Mouse (Mus musculus) C2C12 (cell line): ENCODE results near the gene Il16.

Experiments used
- CEBPB ChIP-seq: IDR thresholded peaks from one replicate; pipeline ENCODE4 v1.6.1; 2011; ENCODE audit warnings: low read depth, mild to moderate bottlenecking, control low read depth, moderate library complexity
- CTCF ChIP-seq: IDR thresholded peaks from one replicate; pipeline ENCODE4 v1.5.1; 2011; ENCODE audit not compliant: control insufficient read depth, insufficient read depth, insufficient read length
- MAX ChIP-seq: IDR thresholded peaks from one replicate; pipeline ENCODE4 v1.6.1; 2011; ENCODE audit warnings: mild to moderate bottlenecking, control low read depth
- USF1 ChIP-seq: IDR thresholded peaks from one replicate; pipeline ENCODE4 v1.6.1; 2011; ENCODE audit warnings: low read depth, mild to moderate bottlenecking, control low read depth, moderate library complexity

DNA sequence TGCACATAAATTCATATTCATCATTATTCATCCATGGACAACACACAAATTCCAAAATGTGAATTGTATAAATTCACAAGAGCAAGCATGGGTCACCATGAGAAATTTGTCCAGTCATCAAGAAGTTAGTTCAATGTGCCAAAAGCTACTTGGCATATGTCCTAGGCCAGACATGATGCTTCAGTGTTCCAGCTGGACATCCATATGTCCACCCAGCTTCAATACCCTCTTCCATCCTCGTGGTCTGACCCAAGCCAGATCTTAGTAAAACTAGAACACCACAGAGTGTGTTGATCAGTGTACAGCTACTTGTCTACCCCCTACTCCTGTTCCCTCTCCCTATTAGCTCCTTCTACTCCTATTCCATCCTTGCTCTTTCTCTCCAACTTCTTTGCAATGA, 5.5 kb upstream of the Il16 start:
- TF ChIP-seq CTCF (no peak), CEBPB (no peak), USF1 (no peak), MAX (no peak)
